14 mouse cellular contexts compared by ENCODE assay signal in the genomic region with DNA sequence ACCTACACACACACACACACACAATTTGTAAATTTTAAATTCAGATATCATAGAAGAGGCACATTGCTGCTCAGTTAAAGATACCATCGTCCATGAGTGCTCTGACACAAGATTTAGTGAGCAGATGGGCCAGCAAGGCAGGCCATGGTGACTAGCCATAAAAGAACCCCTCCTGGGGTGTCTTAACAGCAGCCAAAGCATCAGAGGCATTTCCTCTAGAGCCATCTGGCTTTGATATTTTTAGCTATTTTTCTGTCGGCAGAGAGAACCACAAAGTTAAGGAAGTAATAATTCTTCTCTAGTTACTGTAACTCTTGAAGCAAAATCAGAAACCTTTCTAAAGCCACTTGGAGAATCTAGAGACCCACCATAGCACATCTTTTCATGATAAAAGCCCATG.
DNase-seq lines count a peak whose midpoint lies in the region; ATAC-seq and TF ChIP-seq lines count a peak whose summit lies in the region.
"Had no signal": no experiment of that assay in that cellular context is flagged by ENCODE, and none has a peak within 500 bp of the region (broad histone marks: within the 10 kb centered on the region; RNA-seq: fewer than 3 reads in every experiment).

No protein-coding gene starts in this region.

- TF ChIP-seq CTCF in cerebellum, adult 2 months (IDR thresholded peaks at IDR 0.05; ENCODE audit: borderline replicate concordance, insufficient read depth, low read depth, low read length), result no peak

- DNase-seq in kidney, postnatal 14 days, result peak; percentile 17
- no peak for DNase-seq in kidney, adult 8-10 months
- DNase-seq in cerebellum, adult 2 months, result peak; percentile 75 to 95
- DNase-seq in cerebellum, postnatal 36 days, result peak; percentile 77 to 80
- DNase-seq in layer of hippocampus, postnatal 10 days (ENCODE audit: low spot score in 2 of 2), result no peak
- DNase-seq: heart, adult 2 months; heart, postnatal 14 days; liver had no signal

- no peaks in the 10 kb centered on the region for H3K27me3 ChIP-seq in cerebellum, adult 2 months (ENCODE audit: control insufficient read depth, insufficient read depth, low read length)
- H3K27me3 ChIP-seq: midbrain, embryonic 13.5 days had no signal

- 4% methylated on average over 2 of the region's 2 CpGs for WGBS in cerebellum, adult 2 months

- no peak overlapping the region; the same call in 1 of the 2 replicates for H3K27ac ChIP-seq in cerebellum, adult 2 months (ENCODE audit: insufficient read depth, low read length)
- H3K27ac ChIP-seq: forebrain, embryonic 10.5 days; heart, adult 2 months; midbrain, embryonic 13.5 days had no signal

- no peak overlapping the region for H3K4me3 ChIP-seq in cerebellum, adult 2 months (replicated peaks; ENCODE audit: insufficient read depth, low read depth, low read length)
- H3K4me3 ChIP-seq: forebrain, embryonic 10.5 days; heart, adult 2 months; midbrain, embryonic 13.5 days had no signal

- ATAC-seq in megakaryocyte, adult 5-6 weeks (ENCODE audit: poor library complexity, severe bottlenecking), result peak; percentile 47
- ATAC-seq in erythroblast, adult 5-6 weeks (replicated peaks; ENCODE audit: low FRiP score, poor library complexity, severe bottlenecking), result no peak
- ATAC-seq: intestine, embryonic 16.5 days; lung, postnatal 0 days; midbrain, embryonic 13.5 days had no signal

- H3K4me1 ChIP-seq in cerebellum, adult 2 months (ENCODE audit: control insufficient read depth, insufficient read depth, low read length), result peaks cover 10% of the 10 kb centered on the region; the same call in 1 of the 2 replicates
- H3K4me1 ChIP-seq: forebrain, embryonic 10.5 days; midbrain, embryonic 13.5 days had no signal

- peak; percentile 27; the same call in 1 of the 2 replicates for TF ChIP-seq POLR2A in cerebellum, adult 2 months (IDR thresholded peaks at IDR 0.05; ENCODE audit: borderline replicate concordance, insufficient read depth, low read length)

Comparison
In these comparisons a context has a peak if more than half of its experiments do, and no peak if none do; other contexts are left out.
1. DNase-seq: peak in kidney, postnatal 14 days (single experiment), cerebellum, adult 2 months (2 of 2) and cerebellum, postnatal 36 days (2 of 2); none in kidney, adult 8-10 months (0 of 2) and layer of hippocampus, postnatal 10 days (0 of 2).